Mouse (Mus musculus): Measurements from ENCODE around the gene Kbtbd12. TPM values are rescaled to one million over a fixed set of nuclear protein-coding genes. Genes with fewer than 3 reads are reported as not detected.
A peak's percentile ranks its signal among the peaks of the same experiment; 100 is the strongest.

The Kbtbd12 gene
- polyA plus RNA-seq, 1 experiment from 2014 or later = not detected

DNA sequence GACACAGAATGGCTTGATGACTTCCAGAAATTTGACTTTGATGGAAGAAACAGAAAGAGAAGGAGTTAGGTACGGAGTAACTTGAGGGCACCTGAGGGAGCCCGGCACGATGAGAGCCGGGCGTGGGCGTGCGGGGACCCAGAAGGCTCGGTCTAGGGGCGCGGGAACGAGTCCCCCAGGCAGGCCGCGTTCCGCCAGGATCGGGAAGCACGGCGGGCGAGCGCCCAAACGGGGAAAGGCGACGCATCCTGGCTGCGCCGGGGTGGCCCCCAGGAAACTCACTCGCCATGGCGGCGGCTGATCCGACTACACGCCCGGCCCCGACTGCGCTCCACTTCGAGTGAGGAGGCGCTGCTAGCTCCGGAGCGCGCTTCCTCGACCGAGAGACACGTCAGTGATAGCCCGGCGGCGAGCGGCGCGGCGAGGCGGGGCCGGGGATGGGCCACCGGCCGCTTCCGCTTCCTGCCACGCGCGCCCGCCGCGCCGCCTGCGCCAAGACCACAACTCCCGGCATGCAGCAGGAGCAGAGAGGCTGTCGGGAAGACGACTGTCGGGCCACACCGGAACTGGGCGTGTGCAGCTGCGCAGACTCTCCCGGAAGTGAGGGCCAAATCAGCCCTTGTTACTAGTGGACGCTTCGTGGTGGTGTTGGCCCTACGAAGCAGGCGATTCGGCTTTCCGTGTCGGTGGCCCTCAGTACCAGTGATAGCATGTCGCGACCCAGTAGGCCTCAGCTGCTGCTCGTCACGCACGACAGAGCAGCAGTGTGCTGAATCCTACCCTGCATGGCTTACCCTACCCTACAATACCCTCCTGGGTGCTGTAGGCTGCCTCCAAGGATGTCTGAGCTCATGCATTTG lies 119.1 kb downstream of the Kbtbd12 start, which contains the start of gene Sec61a1:
Gene Sec61a1, minus strand, starts transcription at position 502 of the 860 bp plus-strand sequence.
- H3K36me3 ChIP-seq (ENCODE audit: insufficient read depth) = peaks cover 31% of the 10 kb centered on the region
- under 1% methylated on average over 80 of the region's 80 CpGs for WGBS
- H3K4me3 ChIP-seq (ENCODE audit: low read depth, low read length) = peak within 1 kb of the TSS; percentile 89
- peak within 1 kb of the TSS; percentile 90 for H3K27ac ChIP-seq (ENCODE audit: low read depth)
- H3K9ac ChIP-seq = peak within 1 kb of the TSS; percentile 97
- ATAC-seq (ENCODE audit: insufficient read depth) (peak; percentile 98), DNase-seq (peak; percentile 98)
- peaks cover 4% of the 10 kb centered on the region for H3K4me1 ChIP-seq (ENCODE audit: insufficient read depth)
- peak within 1 kb of the TSS; percentile 93 for H3K4me2 ChIP-seq
- no peaks in the 10 kb centered on the region for H3K9me3 ChIP-seq (ENCODE audit: low read depth, low read length)
- H3K27me3 ChIP-seq (ENCODE audit: insufficient read depth, low read length) = no peaks in the 10 kb centered on the region
- no peak for TF ChIP-seq CTCF (IDR thresholded peaks at IDR 0.05; ENCODE audit: low read depth)

DNA sequence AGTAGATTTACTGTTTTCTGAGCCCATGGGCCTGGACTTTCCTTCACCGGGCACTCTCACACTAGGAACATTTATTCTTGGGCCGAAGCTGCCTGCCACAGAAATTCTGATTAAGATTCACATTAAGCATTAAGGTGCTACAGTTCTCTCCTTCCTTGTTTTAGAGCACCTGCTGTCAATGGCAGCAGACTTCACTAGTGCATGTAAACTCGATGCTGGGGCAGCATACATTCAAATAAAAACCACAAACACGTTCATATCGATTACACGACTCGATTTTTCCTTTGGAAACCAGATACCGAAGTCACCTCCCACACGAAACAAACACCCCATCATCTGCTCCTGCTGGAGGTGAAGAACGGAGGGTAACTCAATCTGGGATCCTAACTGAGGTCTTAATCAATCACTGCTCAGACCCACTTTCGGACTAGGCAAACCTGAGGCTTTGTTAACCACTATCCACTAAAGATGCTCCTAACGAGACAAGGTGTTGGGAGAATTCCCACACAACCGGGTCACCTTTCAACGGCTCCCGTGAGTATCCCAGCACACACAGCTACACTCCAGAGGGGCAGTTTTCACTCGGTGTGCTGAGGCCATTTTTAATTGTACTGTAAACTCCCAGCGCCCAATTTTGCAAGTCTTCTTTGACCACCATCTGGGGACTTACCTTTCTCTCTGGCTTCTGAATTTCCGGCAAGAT lies 119.9 kb downstream of the Kbtbd12 start:
- Histone ChIP-seq H3K4me1 (ENCODE audit: insufficient read depth) (peaks cover 4% of the 10 kb centered on the region), H3K9me3 (ENCODE audit: low read depth, low read length) (no peaks in the 10 kb centered on the region), H3K27ac (ENCODE audit: low read depth) (peak overlapping the region; percentile 83), H3K36me3 (ENCODE audit: insufficient read depth) (peaks cover 38% of the 10 kb centered on the region), H3K4me2 (peak overlapping the region; percentile 93), H3K27me3 (ENCODE audit: insufficient read depth, low read length) (no peaks in the 10 kb centered on the region), H3K9ac (peak overlapping the region; percentile 97), H3K4me3 (ENCODE audit: low read depth, low read length) (peak overlapping the region; percentile 89)
- no peak for TF ChIP-seq CTCF (IDR thresholded peaks at IDR 0.05; ENCODE audit: low read depth)
- WGBS = 9% methylated on average over 18 of the region's 18 CpGs
- no peak for ATAC-seq (ENCODE audit: insufficient read depth)
- peak; percentile 34 for DNase-seq

DNA sequence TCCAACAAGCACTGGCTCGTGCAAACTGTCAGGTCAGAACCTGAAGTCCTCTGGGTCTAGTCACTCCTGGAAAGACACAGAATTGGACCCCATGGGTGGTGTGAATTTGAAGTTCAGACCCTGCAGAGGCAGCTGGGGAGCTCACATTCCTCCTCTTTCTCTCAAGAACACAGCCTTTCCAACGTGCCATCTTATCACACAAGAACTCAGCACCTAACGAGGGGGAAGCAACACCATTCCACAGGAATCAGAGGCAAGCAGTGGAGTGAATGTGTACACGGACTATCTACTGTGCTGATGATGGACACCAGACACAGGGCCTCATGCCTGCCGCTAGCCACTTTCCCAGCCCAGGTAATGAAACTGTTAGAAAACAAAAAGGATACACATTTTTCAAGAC lies 121.1 kb downstream of the Kbtbd12 start:
- Histone ChIP-seq H3K4me3 (ENCODE audit: low read depth, low read length) (peak overlapping the region; percentile 89; the same call in 1 of the 2 replicates), H3K27ac (ENCODE audit: low read depth) (no peak overlapping the region), H3K4me1 (ENCODE audit: insufficient read depth) (peaks cover 4% of the 10 kb centered on the region), H3K4me2 (peak overlapping the region; percentile 93), H3K9ac (peak overlapping the region; percentile 97; the same call in 1 of the 2 replicates), H3K9me3 (ENCODE audit: low read depth, low read length) (no peaks in the 10 kb centered on the region), H3K27me3 (ENCODE audit: insufficient read depth, low read length) (no peaks in the 10 kb centered on the region), H3K36me3 (ENCODE audit: insufficient read depth) (peaks cover 50% of the 10 kb centered on the region)
- ATAC-seq (ENCODE audit: insufficient read depth) (no peak), DNase-seq (no peak)
- WGBS = 52% methylated on average over 5 of the region's 5 CpGs
- no peak for TF ChIP-seq CTCF (IDR thresholded peaks at IDR 0.05; ENCODE audit: low read depth)

DNA sequence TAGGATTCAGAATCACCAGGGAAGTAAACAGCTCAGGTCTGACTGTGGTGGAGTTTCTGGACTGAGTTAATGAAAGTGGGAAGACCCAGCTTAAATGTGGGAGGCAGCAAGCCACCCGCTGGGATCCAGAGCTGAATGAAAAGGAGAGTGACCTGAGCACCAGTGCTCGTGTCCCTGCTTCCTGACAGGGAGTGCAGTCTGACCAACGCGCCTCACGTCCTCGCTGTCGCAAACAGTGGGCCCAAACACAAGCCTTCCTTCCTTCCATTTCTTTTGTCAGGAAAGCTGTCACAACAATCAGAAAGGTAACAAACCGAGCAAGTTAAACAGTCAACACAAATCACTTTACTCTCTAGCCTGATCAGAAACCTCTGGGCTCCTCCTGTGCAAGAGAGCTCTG lies 121.8 kb downstream of the Kbtbd12 start:
- H3K36me3 ChIP-seq (ENCODE audit: insufficient read depth) = peaks cover 57% of the 10 kb centered on the region
- H3K27ac ChIP-seq (ENCODE audit: low read depth) = no peak overlapping the region
- no peak for ATAC-seq (ENCODE audit: insufficient read depth)
- H3K27me3 ChIP-seq (ENCODE audit: insufficient read depth, low read length) = no peaks in the 10 kb centered on the region
- TF ChIP-seq CTCF (IDR thresholded peaks at IDR 0.05; ENCODE audit: low read depth) = no peak
- no peak overlapping the region for H3K4me3 ChIP-seq (ENCODE audit: low read depth, low read length)
- peaks cover 4% of the 10 kb centered on the region for H3K4me1 ChIP-seq (ENCODE audit: insufficient read depth)
- 78% methylated on average over 8 of the region's 8 CpGs for WGBS
- no peak overlapping the region for H3K4me2 ChIP-seq
- no peak overlapping the region; the same call in 1 of the 2 replicates for H3K9ac ChIP-seq
- DNase-seq = no peak
- H3K9me3 ChIP-seq (ENCODE audit: low read depth, low read length) = no peaks in the 10 kb centered on the region

DNA sequence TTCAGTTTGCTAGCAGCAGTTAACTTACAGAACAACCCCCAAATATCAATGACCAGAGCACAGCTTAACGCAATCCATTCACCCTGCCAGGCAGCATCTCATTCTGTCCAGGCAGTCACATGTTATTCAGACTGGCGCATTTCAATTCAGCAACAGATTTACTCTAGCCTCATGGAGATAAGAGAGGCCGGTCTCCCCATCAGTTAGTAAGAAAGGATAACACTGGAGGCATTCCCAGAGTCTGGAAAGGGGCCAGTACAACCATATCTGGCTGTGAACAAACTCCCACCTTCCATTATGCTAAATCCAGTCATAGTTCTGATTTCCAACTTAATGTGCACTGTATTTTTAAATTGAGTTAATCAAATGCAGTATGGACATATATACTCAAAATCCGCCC lies 123.2 kb downstream of the Kbtbd12 start:
- 77% methylated on average over 4 of the region's 4 CpGs for WGBS

DNA sequence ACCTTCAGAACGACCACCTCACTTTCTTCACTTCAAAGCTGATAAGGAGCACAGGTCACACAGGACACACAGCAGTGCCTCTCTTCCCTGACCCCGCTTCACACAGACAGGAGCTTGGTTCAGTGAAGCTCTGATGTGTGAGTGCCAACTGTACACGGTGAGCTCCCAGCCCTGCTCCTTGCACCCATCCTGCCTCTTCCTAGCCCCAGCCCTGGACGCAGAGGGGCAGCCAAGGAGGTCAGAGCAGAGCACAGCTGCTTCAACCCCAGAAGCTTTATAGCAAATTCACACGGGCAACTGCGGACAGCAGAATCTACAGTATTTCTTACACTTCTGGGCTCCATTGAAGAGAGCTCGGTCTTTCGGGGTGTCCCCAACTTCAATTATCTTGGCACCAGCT lies 123.8 kb downstream of the Kbtbd12 start:
- no peak for DNase-seq
- no peak overlapping the region for H3K9ac ChIP-seq
- H3K4me3 ChIP-seq (ENCODE audit: low read depth, low read length) = no peak overlapping the region
- TF ChIP-seq CTCF (IDR thresholded peaks at IDR 0.05; ENCODE audit: low read depth) = no peak
- ATAC-seq (ENCODE audit: insufficient read depth) = no peak
- H3K27ac ChIP-seq (ENCODE audit: low read depth) = no peak overlapping the region
- H3K9me3 ChIP-seq (ENCODE audit: low read depth, low read length) = no peaks in the 10 kb centered on the region
- H3K4me1 ChIP-seq (ENCODE audit: insufficient read depth) = no peaks in the 10 kb centered on the region
- H3K4me2 ChIP-seq = no peak overlapping the region
- peaks cover 77% of the 10 kb centered on the region for H3K36me3 ChIP-seq (ENCODE audit: insufficient read depth)
- no peaks in the 10 kb centered on the region for H3K27me3 ChIP-seq (ENCODE audit: insufficient read depth, low read length)
- 84% methylated on average over 8 of the region's 8 CpGs for WGBS

More for the DNA sequence above, 123.2 kb downstream of the Kbtbd12 start:
- Histone ChIP-seq H3K9me3 (ENCODE audit: low read depth, low read length) (no peaks in the 10 kb centered on the region), H3K27me3 (ENCODE audit: insufficient read depth, low read length) (no peaks in the 10 kb centered on the region), H3K4me1 (ENCODE audit: insufficient read depth) (peaks cover 2% of the 10 kb centered on the region), H3K36me3 (ENCODE audit: insufficient read depth) (peaks cover 72% of the 10 kb centered on the region), H3K4me2 (no peak overlapping the region), H3K27ac (ENCODE audit: low read depth) (no peak overlapping the region), H3K4me3 (ENCODE audit: low read depth, low read length) (no peak overlapping the region), H3K9ac (no peak overlapping the region)
- ATAC-seq (ENCODE audit: insufficient read depth) = no peak
- no peak for DNase-seq
- no peak for TF ChIP-seq CTCF (IDR thresholded peaks at IDR 0.05; ENCODE audit: low read depth)

DNA sequence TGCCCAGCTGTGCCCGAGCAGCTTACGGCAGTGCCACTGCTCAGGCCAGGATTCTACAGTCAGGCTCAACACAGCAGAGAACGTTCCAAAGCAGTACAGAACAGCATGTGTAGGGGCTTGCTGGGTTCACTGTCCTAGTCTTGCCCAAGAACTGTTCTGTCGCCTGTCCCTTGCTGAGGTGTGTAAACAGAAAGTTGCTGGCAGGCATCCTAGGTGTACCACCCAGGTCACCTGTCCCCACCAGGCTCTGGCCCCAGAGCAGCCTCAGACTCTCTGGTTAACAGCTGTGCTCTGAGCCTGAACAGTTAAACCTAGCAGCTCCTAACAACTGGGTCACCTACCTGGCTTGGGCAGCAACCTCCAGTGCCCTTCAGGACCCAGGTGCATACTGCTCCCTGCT lies 134.7 kb downstream of the Kbtbd12 start:
- 79% methylated on average over 4 of the region's 4 CpGs for WGBS
- no peak overlapping the region for H3K9ac ChIP-seq
- no peak for DNase-seq
- H3K4me2 ChIP-seq = no peak overlapping the region
- no peak overlapping the region for H3K4me3 ChIP-seq (ENCODE audit: low read depth, low read length)
- H3K27ac ChIP-seq (ENCODE audit: low read depth) = no peak overlapping the region
- peaks cover 67% of the 10 kb centered on the region for H3K36me3 ChIP-seq (ENCODE audit: insufficient read depth)
- no peaks in the 10 kb centered on the region for H3K27me3 ChIP-seq (ENCODE audit: insufficient read depth, low read length)
- no peak for TF ChIP-seq CTCF (IDR thresholded peaks at IDR 0.05; ENCODE audit: low read depth)
- no peaks in the 10 kb centered on the region for H3K9me3 ChIP-seq (ENCODE audit: low read depth, low read length)
- H3K4me1 ChIP-seq (ENCODE audit: insufficient read depth) = 0 out of 2 replicates have a peak, but pooled peaks cover 4% of the 10 kb centered on the region
- no peak for ATAC-seq (ENCODE audit: insufficient read depth)

Data from lung, embryonic 14.5 days (tissue).